Mouse (Mus musculus) testis, adult 2 months (tissue): ENCODE data around the gene C1galt1c1.

Experiments used
- CTCF ChIP-seq: fragments of 200-500 bp; IDR thresholded peaks from 2 replicates; pipeline ENCODE4 v1.5.1; 2012; ENCODE audit warnings: low read depth, mild to moderate bottlenecking, inconsistent platforms, low read length, moderate library complexity; ENCODE audit not compliant: control insufficient read depth, insufficient read depth, insufficient replicate concordance
- POLR2A ChIP-seq: fragments of 200-500 bp; IDR thresholded peaks from 2 replicates; pipeline ENCODE4 v1.6.1; 2012; ENCODE audit warnings: low read depth, mild to moderate bottlenecking, inconsistent platforms, low read length, moderate library complexity; ENCODE audit not compliant: control insufficient read depth

DNA sequence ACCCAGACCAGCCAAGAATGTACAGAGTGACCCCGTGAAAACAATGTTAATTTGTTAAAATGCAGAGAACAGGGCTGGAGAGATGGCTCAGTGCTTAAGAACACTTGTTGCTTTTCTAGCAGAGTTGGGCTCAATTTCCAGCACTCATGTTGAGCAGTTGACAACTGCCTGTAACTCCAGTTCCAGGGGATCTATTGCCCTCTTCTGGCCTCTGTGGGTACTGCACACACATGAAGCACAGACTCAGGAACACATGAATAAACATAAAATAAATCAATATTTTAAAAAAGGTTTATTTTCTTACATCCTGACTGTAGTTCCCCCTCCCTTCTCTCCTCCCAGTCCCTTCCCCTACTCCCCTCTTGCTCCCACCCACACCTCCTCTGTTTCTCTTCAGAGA lies 18.3 kb upstream of the C1galt1c1 start:
- TF ChIP-seq CTCF, result no peak
- TF ChIP-seq POLR2A, result no peak
